In the genomic region with DNA sequence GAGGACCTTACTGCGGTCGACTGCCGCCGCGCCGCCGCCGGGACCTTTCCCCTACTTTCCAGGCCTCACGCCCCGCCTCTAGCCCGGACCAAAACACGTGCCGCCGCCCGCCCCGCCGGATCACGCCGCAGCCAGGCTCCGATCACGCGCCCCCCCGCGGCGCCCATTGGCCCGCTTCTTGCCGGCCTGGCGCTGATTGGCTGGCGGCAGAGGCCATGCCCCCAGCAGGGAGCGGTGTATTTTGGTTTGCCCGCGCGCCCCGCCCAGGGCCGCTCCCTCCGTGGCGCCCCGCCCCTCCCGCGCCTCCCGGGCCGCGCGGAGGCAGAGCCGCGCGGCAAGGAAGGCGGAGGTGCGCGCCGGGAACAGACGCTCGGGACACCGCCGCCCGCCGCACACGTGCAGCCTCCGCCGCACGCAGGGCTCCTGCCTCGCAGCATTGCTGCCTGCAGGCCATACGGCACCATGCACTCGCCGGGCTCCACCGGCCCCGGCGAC, we compare ENCODE assay signal across 8 mouse cellular contexts. TPM values are rescaled to one million over a fixed set of nuclear protein-coding genes. Genes with fewer than 3 reads are reported as not detected.
DNase-seq lines count a peak whose midpoint lies in the region; ATAC-seq and TF ChIP-seq lines count a peak whose summit lies in the region.

TSS of gene Klf11 (plus strand) at position 212 of the 495 bp plus-strand sequence.

- peak within 1 kb of the TSS; percentile 96 for H3K27ac ChIP-seq in hindbrain, embryonic 10.5 days
- H3K27ac ChIP-seq in lung, postnatal 0 days (ENCODE audit: low read length), result peak within 1 kb of the TSS; percentile 100

- peaks cover 28% of the 10 kb centered on the region for H3K36me3 ChIP-seq in hindbrain, embryonic 10.5 days
- H3K36me3 ChIP-seq in lung, postnatal 0 days (ENCODE audit: insufficient read depth, low read length), result peaks cover 23% of the 10 kb centered on the region

- WGBS in hindbrain, embryonic 10.5 days, result under 1% methylated on average over 68 of the region's 68 CpGs
- WGBS in lung, postnatal 0 days, result 7% methylated on average over 40 of the region's 68 CpGs

- no peaks in the 10 kb centered on the region for H3K9me3 ChIP-seq in hindbrain, embryonic 10.5 days
- no peaks in the 10 kb centered on the region for H3K9me3 ChIP-seq in lung, postnatal 0 days (ENCODE audit: low read length)

- peaks cover 21% of the 10 kb centered on the region for H3K27me3 ChIP-seq in hindbrain, embryonic 10.5 days (ENCODE audit: insufficient read depth, poor library complexity, severe bottlenecking)
- H3K27me3 ChIP-seq in lung, postnatal 0 days (replicated peaks; ENCODE audit: insufficient read depth, low read length), result no peaks in the 10 kb centered on the region

- peak within 1 kb of the TSS; percentile 98 for H3K9ac ChIP-seq in lung, postnatal 0 days (replicated peaks; ENCODE audit: low read depth)

- TF ChIP-seq CTCF in lung, postnatal 0 days (IDR thresholded peaks at IDR 0.05), result no peak

- peak within 1 kb of the TSS; percentile 68 for H3K4me2 ChIP-seq in lung, postnatal 0 days (replicated peaks; ENCODE audit: low read depth, low read length)

- peaks cover 47% of the 10 kb centered on the region for H3K4me1 ChIP-seq in hindbrain, embryonic 10.5 days (replicated peaks)
- H3K4me1 ChIP-seq in lung, postnatal 0 days (ENCODE audit: insufficient read depth, low read depth, low read length), result peaks cover 16% of the 10 kb centered on the region; the same call in 1 of the 2 replicates

- TF ChIP-seq EP300 in lung, postnatal 0 days (IDR thresholded peaks at IDR 0.05), result no peak

- H3K4me3 ChIP-seq in hindbrain, embryonic 10.5 days, result peak within 1 kb of the TSS; percentile 72
- peak within 1 kb of the TSS; percentile 100 for H3K4me3 ChIP-seq in lung, postnatal 0 days (ENCODE audit: low read depth, low read length)

- peak; percentile 80 for ATAC-seq in frontal cortex, adult (ENCODE audit: low TSS enrichment)
- ATAC-seq in lung, postnatal 0 days, result peak; percentile 93

- peak; percentile 69 for DNase-seq in MEL-GATA-1-ER (ENCODE audit: extremely low read depth, low read depth)
- peak; percentile 95 for DNase-seq in cerebellum, adult 8-10 months
- DNase-seq in hindbrain, embryonic 10.5 days (ENCODE audit: low spot score), result peak; percentile 98
- peak; percentile 96 for DNase-seq in layer of hippocampus, adult 9-11 months
- peak; percentile 98 for DNase-seq in lung, postnatal 0 days (ENCODE audit: low spot score)
- peak; percentile 98 for DNase-seq in ovary, postnatal 14 days (ENCODE audit: low spot score)
- DNase-seq in thymus, postnatal 14 days, result peak; percentile 99

RNA-seq across cellular contexts. Expression of gene Klf11, which starts in this region (rescaled TPM):
- polyA plus RNA-seq in hindbrain, embryonic 10.5 days (2016; fragmentation: Nextera tagmentation; extraction: Ambion mirVana), result 13.2 and 14.0 TPM in 2 replicates
- 22.1 and 26.0 TPM in 2 replicates for polyA plus RNA-seq in lung, postnatal 0 days (2015; fragmentation: Nextera tagmentation; extraction: Ambion mirVana)

Comparison
In these comparisons a context has a peak if more than half of its experiments do, and no peak if none do; other contexts are left out.
1. Peak in every context shown above with its lines: DNase-seq, ATAC-seq, H3K4me3 ChIP-seq and H3K27ac ChIP-seq.